Mouse (Mus musculus) midbrain, postnatal 0 days (tissue): ENCODE measurements around the gene Hist1h2bn. TPM values are rescaled to one million over a fixed set of nuclear protein-coding genes. Genes with fewer than 3 reads are reported as not detected.
"Not testable (repeated sequence)": the region's sequence is repeated elsewhere in the genome, so short reads cannot be mapped to it uniquely, and the experiment has no call there.

Experiments used
- ATAC-seq: fragments of 200-750 bp; cut with Nextera tagmentation; 2 replicates; pipeline ENCODE4 v1.8.0; 2017; ENCODE audit warnings: moderate number of reproducible peaks, mild to moderate bottlenecking, moderate TSS enrichment, moderate library complexity; ENCODE audit not compliant: low FRiP score
- DNase-seq: peaks from one replicate; pipeline ENCODE4 v3.0.0-alpha.2; 2015; ENCODE audit warnings: low spot score
- H3K27ac ChIP-seq: fragments of 300-500 bp; sonication (generic); 2 replicates; pipeline ENCODE4 v1.5.1; 2014; ENCODE audit warnings: low read depth, mild to moderate bottlenecking, low read length, mixed read lengths
- H3K27me3 ChIP-seq: fragments of 300-500 bp; sonication (generic); 2 replicates; pipeline ENCODE4 v1.6.1; 2014; ENCODE audit warnings: low read length, control low read depth, mixed read lengths; ENCODE audit not compliant: insufficient read depth
- H3K36me3 ChIP-seq: fragments of 300-500 bp; sonication (generic); 2 replicates; pipeline ENCODE4 v1.6.1; 2014; ENCODE audit warnings: low read length, control low read depth, mixed read lengths; ENCODE audit not compliant: insufficient read depth
- H3K4me1 ChIP-seq: fragments of 300-500 bp; sonication (generic); 2 replicates; pipeline ENCODE4 v1.6.1; 2014; ENCODE audit warnings: mild to moderate bottlenecking, control low read depth, antibody characterized with exemption, low read length, mixed read lengths; ENCODE audit not compliant: insufficient read depth
- H3K4me2 ChIP-seq: fragments of 300-500 bp; sonication (generic); 2 replicates; pipeline ENCODE4 v1.6.1; 2014; ENCODE audit warnings: low read depth, mild to moderate bottlenecking, low read length, mixed read lengths; ENCODE audit not compliant: poor library complexity, severe bottlenecking
- H3K4me3 ChIP-seq: fragments of 300-500 bp; sonication (generic); 2 replicates; pipeline ENCODE4 v1.5.1; 2014; ENCODE audit warnings: low read depth, mild to moderate bottlenecking, low read length, moderate library complexity
- H3K9ac ChIP-seq: fragments of 300-500 bp; sonication (generic); replicated peaks from 2 replicates; pipeline ENCODE4 v1.6.1; 2014; ENCODE audit warnings: mild to moderate bottlenecking, low read length, moderate library complexity, mixed read lengths; ENCODE audit not compliant: poor library complexity, severe bottlenecking
- H3K9me3 ChIP-seq: fragments of 300-500 bp; sonication (generic); 2 replicates; pipeline ENCODE4 v1.6.1; 2016; ENCODE audit warnings: low read length, control low read depth
- CTCF ChIP-seq: IDR thresholded peaks from 2 replicates; pipeline ENCODE4 v1.5.1; 2016; ENCODE audit warnings: antibody characterized with exemption, mild to moderate bottlenecking
- WGBS: fragments of 180-500 bp; shearing (Covaris S2); extraction: QIAGEN DNeasy Blood & Tissue Kit; methylation state at CpG from one replicate; pipeline ENCODE4 v1.1.7; 2014; 5-methylcytosine and 5-hydroxymethylcytosine counted together
- polyA plus RNA-seq: library from polyadenylated mRNA; unstranded; fragments of >200 nt; fragmentation: Nextera tagmentation; extraction: Ambion mirVana; gene quantifications from 2 replicates; pipeline ENCODE4 v1.2.1, GENCODE M21; 2015
- total RNA-seq: library from RNA; depleted of rRNA; stranded (reverse); fragments of >200 nt; gene quantifications from 2 replicates; pipeline ENCODE4 v1.2.3, GENCODE M21; 2014; rRNA removed

Gene Hist1h2bn
- 212 and 326 TPM in 2 replicates for total RNA-seq
- polyA plus RNA-seq: not detected in 2 replicates

GRCm38 (mm10) chr13:21753524-21754285 is at the start of gene Hist1h2bn, which contains the start of gene Hist1h2ak:
Gene Hist1h2bn, plus strand, starts transcription at chr13:21754123.
Gene Hist1h2ak, minus strand, starts transcription at chr13:21753827.
- not testable (repeated sequence) for H3K27me3 ChIP-seq, H3K9me3 ChIP-seq

DNA sequence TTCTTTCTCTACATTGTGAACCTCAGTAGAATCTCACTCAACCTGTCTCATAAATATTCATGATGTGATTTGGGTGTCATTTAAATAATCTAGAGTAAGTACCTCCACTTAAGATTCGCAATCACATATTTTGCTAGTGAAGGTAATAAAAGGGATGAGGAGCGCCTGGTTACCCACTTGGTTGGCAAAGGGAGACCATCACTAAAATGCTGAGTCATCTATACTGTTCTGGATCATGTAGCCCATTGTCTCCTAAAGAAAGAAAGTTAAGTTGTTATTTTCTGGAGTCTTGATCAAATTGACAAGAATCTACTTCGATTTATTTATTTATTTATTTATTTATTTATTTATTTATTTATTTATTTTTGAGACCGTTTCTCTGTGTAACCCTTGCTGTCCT is 47.3 kb upstream of the Hist1h2bn start:
- no peak for TF ChIP-seq CTCF
- ATAC-seq (no peak), DNase-seq (no peak)
- Histone ChIP-seq H3K4me1 (no peaks in the 10 kb centered on the region), H3K4me3 (no peak overlapping the region), H3K9ac (no peak overlapping the region), H3K27me3 (no peaks in the 10 kb centered on the region), H3K9me3 (no peaks in the 10 kb centered on the region), H3K4me2 (no peak overlapping the region), H3K27ac (no peak overlapping the region), H3K36me3 (no peaks in the 10 kb centered on the region)
- WGBS: 71% methylated on average over 4 of the region's 4 CpGs

More at GRCm38 (mm10) chr13:21753524-21754285, at the start of gene Hist1h2bn, which contains the start of gene Hist1h2ak:
- not testable (repeated sequence) for H3K36me3 ChIP-seq, H3K4me1 ChIP-seq
- WGBS: under 1% methylated on average over 30 of the region's 50 CpGs
- Histone ChIP-seq H3K9ac (0 out of 2 replicates have a peak within 1 kb of the TSS, but pooled peaks have one; percentile 24), H3K27ac (peak within 1 kb of the TSS; percentile 84), H3K4me3 (peak within 1 kb of the TSS; percentile 39), H3K4me2 (peak within 1 kb of the TSS; percentile 61)
- DNase-seq (peak; percentile 97), ATAC-seq (peak; percentile 97)
- TF ChIP-seq CTCF: peak; percentile 41

- H3K4me2 ChIP-seq: peak overlapping the region; percentile 61
- under 1% methylated on average over 32 of the region's 32 CpGs for WGBS
- peak; percentile 92 for TF ChIP-seq CTCF
- H3K9me3 ChIP-seq: no peaks in the 10 kb centered on the region
- H3K27me3 ChIP-seq: no peaks in the 10 kb centered on the region
- H3K4me3 ChIP-seq: peak overlapping the region; percentile 72
- H3K4me1 ChIP-seq: no peaks in the 10 kb centered on the region; the same call in 1 of the 2 replicates
- H3K9ac ChIP-seq: peak overlapping the region; percentile 52
- DNase-seq (peak; percentile 91), ATAC-seq (peak; percentile 89)
- H3K36me3 ChIP-seq: no peaks in the 10 kb centered on the region
- peak overlapping the region; percentile 78 for H3K27ac ChIP-seq
Measured at GRCm38 (mm10) chr13:21710031-21710711, 43.8 kb upstream of the Hist1h2bn start.

GRCm38 (mm10) chr13:21710821-21711525 is 43.0 kb upstream of the Hist1h2bn start:
- H3K4me2 ChIP-seq: peak overlapping the region; percentile 61
- no peak overlapping the region for H3K27ac ChIP-seq
- ATAC-seq: peak; percentile 88

DNA sequence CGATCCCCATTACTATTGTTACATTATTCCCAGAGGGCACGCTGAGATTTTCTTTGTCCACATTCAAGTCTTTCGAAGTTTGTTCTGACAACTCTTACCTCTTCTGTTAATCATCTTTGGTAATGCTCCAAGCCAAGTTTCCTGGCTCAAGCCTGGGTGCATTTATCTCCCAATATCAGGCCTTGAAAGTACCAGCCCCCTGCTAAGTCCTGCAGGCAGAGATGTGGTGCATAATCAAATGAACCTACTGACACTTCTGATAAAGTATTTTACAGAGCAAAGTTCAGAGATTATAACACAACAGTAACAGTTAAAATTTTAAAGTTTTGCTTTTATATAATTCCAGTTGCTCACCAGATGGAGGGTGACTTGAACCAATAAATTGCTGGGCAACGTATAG is 42.2 kb upstream of the Hist1h2bn start:
- no peak overlapping the region for H3K9ac ChIP-seq
- ATAC-seq: no peak

More at GRCm38 (mm10) chr13:21710821-21711525, 43.0 kb upstream of the Hist1h2bn start:
- Histone ChIP-seq H3K9me3 (no peaks in the 10 kb centered on the region), H3K36me3 (no peaks in the 10 kb centered on the region), H3K4me1 (no peaks in the 10 kb centered on the region; the same call in 1 of the 2 replicates), H3K4me3 (peak overlapping the region; percentile 72), H3K9ac (peak overlapping the region; percentile 2), H3K27me3 (no peaks in the 10 kb centered on the region)
- no peak for TF ChIP-seq CTCF
- WGBS: 2% methylated on average over 22 of the region's 22 CpGs
- peak; percentile 79 for DNase-seq

More for the DNA sequence above, 42.2 kb upstream of the Hist1h2bn start:
- no peak overlapping the region for H3K27ac ChIP-seq
- H3K4me3 ChIP-seq: peak overlapping the region; percentile 72
- peaks cover under 1% of the 10 kb centered on the region; the same call in 1 of the 2 replicates for H3K4me1 ChIP-seq
- no peaks in the 10 kb centered on the region for H3K27me3 ChIP-seq
- no peak for DNase-seq
- H3K9me3 ChIP-seq: no peaks in the 10 kb centered on the region
- 24% methylated on average over 4 of the region's 4 CpGs for WGBS
- TF ChIP-seq CTCF: no peak
- H3K4me2 ChIP-seq: peak overlapping the region; percentile 61
- no peaks in the 10 kb centered on the region for H3K36me3 ChIP-seq
